Mouse (Mus musculus) cerebellum, postnatal 25 days (tissue): ENCODE results near the gene Vmn1r122.
"Not testable (repeated sequence)": the region's sequence is repeated elsewhere in the genome, so short reads cannot be mapped to it uniquely, and the experiment has no call there.

Source experiments
- DNase-seq, 2 experiments: peaks; one replicate each; pipeline ENCODE4 v3.0.0; 2021; ENCODE audit warnings: mixed read lengths in 2 of 2

Gene Vmn1r122

GRCm38 (mm10) chr7:21134028-21134427 lies at the start of gene Vmn1r122:
TSS of gene Vmn1r122 (minus strand) at chr7:21134128.
- not testable (repeated sequence) for DNase-seq

- not testable (repeated sequence) for DNase-seq
These were observed 28.0 kb upstream of the Vmn1r122 start, which contains the start of gene Vmn1r123 for GRCm38 (mm10) chr7:21161885-21162284. TSS of gene Vmn1r123 (plus strand) at chr7:21162185.

DNA sequence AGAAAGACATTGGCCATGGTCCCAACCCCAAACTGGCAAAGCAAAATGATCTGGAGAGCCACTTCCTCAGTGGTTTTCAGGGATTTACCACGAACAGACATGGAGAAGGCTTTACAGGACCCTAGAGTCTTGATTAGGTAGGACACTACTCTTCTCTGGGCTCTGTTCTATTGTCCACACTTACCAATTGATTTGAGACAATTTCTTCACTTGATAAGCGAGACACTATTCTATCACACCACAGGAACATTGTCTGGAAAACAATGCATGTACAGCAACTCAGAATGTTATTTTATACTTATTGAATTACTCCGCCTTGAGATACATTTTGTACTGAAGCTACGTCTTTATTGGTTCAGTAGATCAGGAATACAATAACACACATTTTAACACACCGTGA lies 35.5 kb downstream of the Vmn1r122 start, which contains the start of gene Vmn1r121:
Gene Vmn1r121 (minus strand): TSS at position 101 of the 400 bp plus-strand sequence.
- DNase-seq, result not testable (repeated sequence)
